Mouse (Mus musculus): ENCODE measurements around the gene Hook2. TPM values are rescaled to one million over a fixed set of nuclear protein-coding genes. Genes with fewer than 3 reads are reported as not detected.

Gene Hook2
- polyA plus RNA-seq (2015; fragmentation: Nextera tagmentation; extraction: Ambion mirVana) = 6.5 and 8.6 TPM in 2 replicates

DNA sequence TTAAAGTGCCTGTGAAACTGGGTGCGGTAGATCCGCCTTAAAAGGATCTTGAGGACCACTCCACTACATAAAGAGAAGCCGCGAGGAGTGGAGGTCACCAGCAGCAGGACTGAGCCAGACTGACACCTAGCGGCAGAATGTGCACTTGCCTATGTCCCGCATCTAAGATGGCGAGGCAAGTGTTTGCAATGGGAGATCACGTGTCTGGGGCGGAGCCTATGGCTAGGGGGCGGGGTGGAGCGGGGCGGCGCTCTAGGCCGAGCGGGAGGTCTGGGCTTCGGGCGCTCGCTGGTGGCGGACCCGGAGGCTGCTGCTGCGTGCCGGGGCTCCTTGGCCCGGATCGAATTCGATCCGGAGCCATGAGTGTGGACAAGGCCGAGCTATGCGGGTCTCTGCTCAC, at the start of gene Hook2:
Gene Hook2 (plus strand): TSS at position 255 of the 400 bp plus-strand sequence.
- Histone ChIP-seq H3K9me3 (replicated peaks) (no peaks in the 10 kb centered on the region), H3K27me3 (no peaks in the 10 kb centered on the region), H3K4me1 (replicated peaks) (peaks cover 57% of the 10 kb centered on the region), H3K4me2 (peak within 1 kb of the TSS; percentile 98), H3K9ac (peak within 1 kb of the TSS; percentile 74), H3K4me3 (replicated peaks) (peak within 1 kb of the TSS; percentile 70), H3K36me3 (replicated peaks) (no peaks in the 10 kb centered on the region), H3K27ac (replicated peaks) (peak within 1 kb of the TSS; percentile 89)
- WGBS (ENCODE audit: insufficient replicate concordance) = under 1% methylated on average over 28 of the region's 28 CpGs
- ATAC-seq (ENCODE audit: insufficient read depth) = peak; percentile 85

GRCm38 (mm10) chr8:84943699-84944098, 46.7 kb upstream of the Hook2 start:
- no peak overlapping the region for H3K27ac ChIP-seq (replicated peaks)
- peaks cover 96% of the 10 kb centered on the region for H3K27me3 ChIP-seq
- H3K36me3 ChIP-seq (replicated peaks) = no peaks in the 10 kb centered on the region
- no peak overlapping the region for H3K4me3 ChIP-seq (replicated peaks)
- H3K4me1 ChIP-seq (replicated peaks) = peaks cover 33% of the 10 kb centered on the region
- no peak overlapping the region for H3K4me2 ChIP-seq
- no peaks in the 10 kb centered on the region for H3K9me3 ChIP-seq (replicated peaks)
- H3K9ac ChIP-seq = no peak overlapping the region
- WGBS (ENCODE audit: insufficient replicate concordance) = 27% methylated on average over 4 of the region's 4 CpGs
- ATAC-seq (ENCODE audit: insufficient read depth) = no peak

GRCm38 (mm10) chr8:84944478-84945160, 45.8 kb upstream of the Hook2 start:
- Histone ChIP-seq H3K9ac (no peak overlapping the region), H3K4me3 (replicated peaks) (peak overlapping the region; percentile 17; the same call in 1 of the 2 replicates), H3K27me3 (peaks cover 94% of the 10 kb centered on the region), H3K27ac (replicated peaks) (no peak overlapping the region), H3K36me3 (replicated peaks) (no peaks in the 10 kb centered on the region), H3K9me3 (replicated peaks) (no peaks in the 10 kb centered on the region), H3K4me2 (peak overlapping the region; percentile 46), H3K4me1 (replicated peaks) (peaks cover 33% of the 10 kb centered on the region)
- peak; percentile 73 for ATAC-seq (ENCODE audit: insufficient read depth)
- WGBS (ENCODE audit: insufficient replicate concordance) = 3% methylated on average over 26 of the region's 26 CpGs

DNA sequence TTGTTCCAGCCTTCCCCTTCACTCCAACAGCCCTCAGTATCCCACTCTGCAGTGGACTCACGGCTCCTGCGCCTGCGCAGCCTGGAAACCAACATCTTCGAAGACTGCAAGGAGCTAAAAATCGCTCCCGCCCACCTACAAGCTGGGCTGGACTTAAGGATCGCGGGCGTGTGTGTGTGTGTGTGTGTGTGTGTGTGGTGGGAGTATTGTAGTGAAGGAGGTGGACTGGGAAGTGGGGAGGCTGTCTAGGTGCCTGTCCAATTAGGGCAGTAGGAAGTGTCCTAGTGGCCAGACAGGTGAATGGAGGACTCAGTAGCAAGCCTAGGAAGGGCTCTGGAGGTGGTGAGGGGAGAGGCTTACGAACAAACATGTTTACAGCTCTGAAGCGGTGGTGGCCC, 45.2 kb upstream of the Hook2 start:
- H3K9me3 ChIP-seq (replicated peaks) = no peaks in the 10 kb centered on the region
- no peak overlapping the region for H3K4me3 ChIP-seq (replicated peaks)
- no peak overlapping the region for H3K27ac ChIP-seq (replicated peaks)
- no peak overlapping the region for H3K9ac ChIP-seq
- ATAC-seq (ENCODE audit: insufficient read depth) = no peak
- 8% methylated on average over 11 of the region's 11 CpGs for WGBS (ENCODE audit: insufficient replicate concordance)
- peaks cover 33% of the 10 kb centered on the region for H3K4me1 ChIP-seq (replicated peaks)
- peaks cover 94% of the 10 kb centered on the region for H3K27me3 ChIP-seq
- H3K4me2 ChIP-seq = no peak overlapping the region
- H3K36me3 ChIP-seq (replicated peaks) = no peaks in the 10 kb centered on the region

DNA sequence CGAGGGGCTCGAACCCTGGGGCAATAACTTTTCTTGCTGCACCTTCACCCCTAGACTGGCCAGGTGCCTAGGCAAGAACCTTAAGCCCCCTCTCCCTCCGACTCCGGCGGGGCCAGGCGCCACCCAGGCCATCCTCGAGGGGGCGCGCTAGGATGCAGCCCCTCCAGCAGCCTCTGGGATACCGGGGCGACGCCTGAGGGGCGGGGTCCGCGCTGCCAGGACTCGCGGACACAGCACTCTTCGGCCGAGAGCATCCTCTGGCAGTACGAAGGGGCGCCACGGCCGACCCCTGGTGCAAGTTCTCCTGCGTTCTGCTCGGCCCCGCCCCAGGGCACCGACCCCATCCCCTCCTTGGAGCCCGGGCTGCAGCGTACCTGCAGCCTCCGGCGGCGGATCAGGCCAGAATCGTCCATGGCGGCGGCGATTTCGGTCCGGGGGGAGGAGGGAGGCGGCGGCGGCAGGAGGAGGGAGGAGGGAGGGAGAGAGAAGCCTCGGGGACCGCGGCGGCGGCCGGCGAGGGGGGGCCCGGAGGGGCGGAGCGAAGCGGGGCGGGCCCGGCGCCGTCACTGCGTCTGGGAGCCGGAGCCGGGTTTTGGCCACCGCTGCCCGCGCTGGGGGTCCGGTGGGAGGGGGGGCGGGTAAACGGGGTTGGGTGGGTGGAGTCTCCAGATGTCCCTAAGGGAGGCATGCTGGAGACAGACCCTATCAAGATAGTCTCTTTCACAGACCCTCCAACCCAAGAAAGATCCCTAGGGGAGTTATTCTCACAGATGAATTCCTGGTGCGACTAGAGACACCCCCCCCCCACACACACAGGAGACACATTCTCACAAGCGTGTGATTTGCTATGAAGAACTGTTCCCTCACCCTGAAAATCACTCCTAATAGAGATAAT, 44.5 kb upstream of the Hook2 start:
- Histone ChIP-seq H3K27ac (replicated peaks) (no peak overlapping the region), H3K4me1 (replicated peaks) (peaks cover 33% of the 10 kb centered on the region), H3K4me2 (peak overlapping the region; percentile 53), H3K4me3 (replicated peaks) (peak overlapping the region; percentile 29), H3K9me3 (replicated peaks) (no peaks in the 10 kb centered on the region), H3K27me3 (peaks cover 94% of the 10 kb centered on the region), H3K36me3 (replicated peaks) (no peaks in the 10 kb centered on the region), H3K9ac (no peak overlapping the region)
- 1% methylated on average over 43 of the region's 67 CpGs for WGBS (ENCODE audit: insufficient replicate concordance)
- ATAC-seq (ENCODE audit: insufficient read depth) = no peak

DNA sequence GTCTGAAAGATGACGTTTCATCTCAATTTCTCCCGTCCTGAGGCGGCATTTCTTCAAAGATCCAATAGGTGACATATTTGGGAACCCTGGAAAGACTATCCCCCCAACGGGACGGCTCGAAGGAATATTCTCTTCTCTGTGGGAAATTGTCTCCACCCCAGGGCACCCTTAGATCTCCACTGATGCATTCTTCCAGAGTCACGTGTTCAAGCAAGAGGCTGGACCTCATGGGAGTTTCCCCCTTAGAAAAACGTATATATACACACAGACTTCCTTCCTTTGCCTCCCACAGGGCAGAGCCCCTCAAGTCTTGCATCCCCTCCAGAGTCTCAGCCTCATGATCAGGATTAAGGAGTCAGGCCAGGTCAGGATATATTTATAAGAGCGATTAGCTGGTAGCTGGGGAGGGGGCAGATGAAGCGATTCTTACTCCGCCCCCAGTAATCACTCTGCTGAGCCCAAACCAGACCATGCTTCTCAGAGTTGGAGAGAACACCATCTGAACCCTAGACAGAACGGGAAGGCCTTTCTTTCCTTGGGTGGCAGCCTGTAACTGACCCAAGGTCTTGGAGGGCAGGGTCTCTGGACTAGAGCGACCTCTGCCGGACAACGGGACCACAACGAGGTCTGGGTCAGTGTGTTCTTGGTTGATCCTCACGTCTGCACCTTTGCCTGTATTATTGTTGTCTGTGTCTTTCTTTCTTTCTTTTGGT, 43.7 kb upstream of the Hook2 start, which contains the start of gene Rtbdn:
Gene Rtbdn (plus strand): TSS at position 464 of the 713 bp plus-strand sequence.
- Histone ChIP-seq H3K4me2 (peak within 1 kb of the TSS; percentile 53), H3K36me3 (replicated peaks) (no peaks in the 10 kb centered on the region), H3K27ac (replicated peaks) (no peak within 1 kb of the TSS), H3K4me1 (replicated peaks) (peaks cover 33% of the 10 kb centered on the region), H3K27me3 (peaks cover 94% of the 10 kb centered on the region), H3K9ac (no peak within 1 kb of the TSS), H3K9me3 (replicated peaks) (no peaks in the 10 kb centered on the region), H3K4me3 (replicated peaks) (peak within 1 kb of the TSS; percentile 29)
- ATAC-seq (ENCODE audit: insufficient read depth) = no peak
- 11% methylated on average over 17 of the region's 17 CpGs for WGBS (ENCODE audit: insufficient replicate concordance)

GRCm38 (mm10) chr8:84947241-84947545, 43.2 kb upstream of the Hook2 start:
- no peak for ATAC-seq (ENCODE audit: insufficient read depth)
- 10% methylated on average over 9 of the region's 9 CpGs for WGBS (ENCODE audit: insufficient replicate concordance)

GRCm38 (mm10) chr8:84949753-84950152, 40.6 kb upstream of the Hook2 start:
- H3K27me3 ChIP-seq = peaks cover 88% of the 10 kb centered on the region

More at GRCm38 (mm10) chr8:84947241-84947545, 43.2 kb upstream of the Hook2 start:
- Histone ChIP-seq H3K36me3 (replicated peaks) (no peaks in the 10 kb centered on the region), H3K4me2 (no peak overlapping the region), H3K4me1 (replicated peaks) (peaks cover 33% of the 10 kb centered on the region), H3K27ac (replicated peaks) (no peak overlapping the region), H3K9me3 (replicated peaks) (no peaks in the 10 kb centered on the region), H3K4me3 (replicated peaks) (no peak overlapping the region), H3K9ac (no peak overlapping the region), H3K27me3 (peaks cover 94% of the 10 kb centered on the region)

DNA sequence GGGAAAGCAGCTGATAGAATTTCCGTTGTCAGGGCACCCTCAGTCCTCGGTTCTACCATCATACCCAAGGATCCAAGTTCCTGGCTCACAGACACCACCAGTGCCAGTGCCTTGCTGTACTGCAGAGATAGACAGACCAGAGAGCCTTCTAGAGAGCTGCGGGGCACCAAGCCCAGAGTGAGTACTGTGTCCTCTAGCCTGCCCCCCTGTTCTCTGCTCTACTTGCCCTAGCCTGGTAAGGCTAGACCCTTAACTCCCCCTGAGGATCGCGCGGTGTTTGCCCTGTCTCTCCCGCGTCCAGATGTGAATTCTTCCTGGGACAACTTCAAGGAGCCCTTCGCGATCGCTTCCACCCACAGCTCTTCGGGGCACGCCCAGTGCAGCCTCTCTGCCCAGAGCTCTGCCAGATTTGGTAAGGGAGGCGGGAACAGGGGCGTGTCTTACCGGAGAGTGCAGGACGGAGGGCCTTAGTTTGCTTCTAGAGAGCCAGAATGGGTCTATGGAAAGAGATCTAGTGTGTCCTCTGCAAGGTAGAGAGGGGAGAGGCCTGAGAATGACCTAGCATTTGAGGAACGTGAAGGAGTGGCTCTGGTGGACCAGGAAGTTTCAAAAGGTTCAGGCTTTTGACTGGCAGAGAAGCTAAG, 37.7 kb upstream of the Hook2 start:
- H3K4me1 ChIP-seq (replicated peaks) = peaks cover 10% of the 10 kb centered on the region
- H3K27me3 ChIP-seq = peaks cover 59% of the 10 kb centered on the region
- H3K4me3 ChIP-seq (replicated peaks) = no peak overlapping the region
- H3K9ac ChIP-seq = no peak overlapping the region
- no peak overlapping the region for H3K27ac ChIP-seq (replicated peaks)
- H3K9me3 ChIP-seq (replicated peaks) = no peaks in the 10 kb centered on the region
- ATAC-seq (ENCODE audit: insufficient read depth) = peak; percentile 40; the same call in 1 of the 2 replicates
- H3K36me3 ChIP-seq (replicated peaks) = peaks cover 15% of the 10 kb centered on the region
- WGBS (ENCODE audit: insufficient replicate concordance) = 6% methylated on average over 18 of the region's 18 CpGs
- peak overlapping the region; percentile 31 for H3K4me2 ChIP-seq

More at GRCm38 (mm10) chr8:84949753-84950152, 40.6 kb upstream of the Hook2 start:
- ATAC-seq (ENCODE audit: insufficient read depth) = no peak
- H3K4me1 ChIP-seq (replicated peaks) = peaks cover 33% of the 10 kb centered on the region
- H3K4me2 ChIP-seq = no peak overlapping the region
- WGBS (ENCODE audit: insufficient replicate concordance) = 16% methylated on average over 12 of the region's 12 CpGs
- no peaks in the 10 kb centered on the region for H3K36me3 ChIP-seq (replicated peaks)
- H3K9me3 ChIP-seq (replicated peaks) = no peaks in the 10 kb centered on the region
- no peak overlapping the region for H3K4me3 ChIP-seq (replicated peaks)
- no peak overlapping the region for H3K9ac ChIP-seq
- H3K27ac ChIP-seq (replicated peaks) = no peak overlapping the region

DNA sequence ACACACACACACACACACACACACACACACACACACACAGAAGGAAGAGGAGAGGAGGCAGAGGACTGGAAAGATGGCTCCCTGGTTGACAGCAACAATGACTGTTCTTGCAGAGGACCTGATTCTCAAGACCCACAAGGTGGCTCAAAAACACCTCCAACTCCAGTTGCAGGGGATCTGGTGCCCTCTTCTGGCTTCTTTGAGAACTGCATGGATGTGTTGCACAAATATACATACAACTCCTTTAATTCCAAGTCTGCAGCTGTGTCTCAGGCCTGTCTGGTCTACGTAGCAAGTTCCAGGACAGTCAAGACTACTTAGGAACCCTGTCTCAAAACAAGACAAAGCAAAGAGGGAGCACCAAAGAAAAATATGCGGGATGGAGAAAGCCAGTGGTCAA, 33.6 kb upstream of the Hook2 start:
- no peak overlapping the region for H3K4me2 ChIP-seq
- peaks cover 10% of the 10 kb centered on the region for H3K4me1 ChIP-seq (replicated peaks)
- ATAC-seq (ENCODE audit: insufficient read depth) = no peak
- H3K9ac ChIP-seq = no peak overlapping the region
- H3K27ac ChIP-seq (replicated peaks) = no peak overlapping the region
- H3K27me3 ChIP-seq = peaks cover 21% of the 10 kb centered on the region
- peaks cover 55% of the 10 kb centered on the region for H3K36me3 ChIP-seq (replicated peaks)
- H3K9me3 ChIP-seq (replicated peaks) = no peaks in the 10 kb centered on the region
- WGBS (ENCODE audit: insufficient replicate concordance) = 40% methylated on average over 2 of the region's 2 CpGs
- no peak overlapping the region for H3K4me3 ChIP-seq (replicated peaks)

Data from liver, embryonic 15.5 days (tissue).